Mouse (Mus musculus) brain, embryonic 14.5 days (tissue): ENCODE data around the gene Adam10.

Source experiments
- CTCF ChIP-seq: fragments of 200-500 bp; IDR thresholded peaks from 2 replicates; pipeline ENCODE4 v1.5.1; 2012; ENCODE audit warnings: inconsistent platforms, mild to moderate bottlenecking, moderate library complexity, borderline replicate concordance; ENCODE audit not compliant: insufficient read depth, insufficient read length; ENCODE audit errors: extremely low read depth
- POLR2A ChIP-seq: fragments of 200-500 bp; IDR thresholded peaks from 2 replicates; pipeline ENCODE4 v1.6.1; 2012; ENCODE audit warnings: mild to moderate bottlenecking, inconsistent platforms, borderline replicate concordance; ENCODE audit not compliant: poor library complexity, insufficient read depth, insufficient read length, severe bottlenecking; ENCODE audit errors: extremely low read depth

GRCm38 (mm10) chr9:70671772-70672579, 6.8 kb upstream of the Adam10 start:
- peak; percentile 16; the same call in 1 of the 2 replicates for TF ChIP-seq CTCF
- TF ChIP-seq POLR2A = no peak
